Mouse (Mus musculus): ENCODE data around the gene Noxo1.
"Not testable (repeated sequence)": the region's sequence is repeated elsewhere in the genome, so short reads cannot be mapped to it uniquely, and the experiment has no call there.

Gene Noxo1

GRCm38 (mm10) chr17:24719494-24720222 lies 23.6 kb downstream of the Noxo1 start:
- peak; percentile 97 to 99 for DNase-seq (ENCODE audit: low spot score in 2 of 2)

GRCm38 (mm10) chr17:24720616-24721015 lies 24.6 kb downstream of the Noxo1 start:
- not testable (repeated sequence) for DNase-seq (ENCODE audit: low spot score in 2 of 2)

- DNase-seq (ENCODE audit: low spot score in 2 of 2): not testable (repeated sequence)
Measured at GRCm38 (mm10) chr17:24721383-24721955, 25.4 kb downstream of the Noxo1 start.

- no peak for DNase-seq (ENCODE audit: low spot score in 2 of 2)
Measured at GRCm38 (mm10) chr17:24722220-24722924, 26.3 kb downstream of the Noxo1 start.

- no peak for DNase-seq (ENCODE audit: low spot score in 2 of 2)
Measured at GRCm38 (mm10) chr17:24723122-24723880, 27.3 kb downstream of the Noxo1 start.

- peak in 1 of 2 experiments; percentile 26 for DNase-seq (ENCODE audit: low spot score in 2 of 2)
Measured at GRCm38 (mm10) chr17:24723881-24724180, 27.8 kb downstream of the Noxo1 start.

- peak; percentile 87 to 94 for DNase-seq (ENCODE audit: low spot score in 2 of 2)
Measured at GRCm38 (mm10) chr17:24724184-24724583, 28.1 kb downstream of the Noxo1 start, which contains the start of gene Ndufb10. Gene Ndufb10 (minus strand): TSS chr17:24724478.

GRCm38 (mm10) chr17:24725637-24726390 lies 29.8 kb downstream of the Noxo1 start:
- no peak for DNase-seq (ENCODE audit: low spot score in 2 of 2)

GRCm38 (mm10) chr17:24727618-24728017 lies 31.6 kb downstream of the Noxo1 start, which contains the start of gene Rpl3l:
Gene Rpl3l (plus strand): TSS chr17:24727820.
- no peak for DNase-seq (ENCODE audit: low spot score in 2 of 2)

GRCm38 (mm10) chr17:24728184-24728583 lies 32.1 kb downstream of the Noxo1 start:
- no peak for DNase-seq (ENCODE audit: low spot score in 2 of 2)

- no peak for DNase-seq (ENCODE audit: low spot score in 2 of 2)
Measured at GRCm38 (mm10) chr17:24729067-24729466, 33.0 kb downstream of the Noxo1 start.

- no peak for DNase-seq (ENCODE audit: low spot score in 2 of 2)
Measured at GRCm38 (mm10) chr17:24730787-24731186, 34.8 kb downstream of the Noxo1 start.

GRCm38 (mm10) chr17:24732233-24732935 lies 36.4 kb downstream of the Noxo1 start:
- no peak for DNase-seq (ENCODE audit: low spot score in 2 of 2)

GRCm38 (mm10) chr17:24733434-24734050 lies 37.5 kb downstream of the Noxo1 start:
- no peak for DNase-seq (ENCODE audit: low spot score in 2 of 2)

GRCm38 (mm10) chr17:24734513-24734912 lies 38.5 kb downstream of the Noxo1 start:
- no peak for DNase-seq (ENCODE audit: low spot score in 2 of 2)

- no peak for DNase-seq (ENCODE audit: low spot score in 2 of 2)
Measured at GRCm38 (mm10) chr17:24735446-24735845, 39.4 kb downstream of the Noxo1 start.

GRCm38 (mm10) chr17:24736330-24737051 lies 40.5 kb downstream of the Noxo1 start, which contains the start of gene Msrb1:
Gene Msrb1 (plus strand): TSS chr17:24736642.
- DNase-seq (ENCODE audit: low spot score in 2 of 2): peak; percentile 88 to 90

- no peak for DNase-seq (ENCODE audit: low spot score in 2 of 2)
Measured at GRCm38 (mm10) chr17:24737135-24737810, 41.2 kb downstream of the Noxo1 start.

GRCm38 (mm10) chr17:24738238-24738637 lies 42.2 kb downstream of the Noxo1 start:
- no peak for DNase-seq (ENCODE audit: low spot score in 2 of 2)

All from frontal cortex, postnatal 14 days (tissue).